Mouse (Mus musculus) left cerebral cortex, postnatal 10 days (tissue): Measurements from ENCODE around the gene Galnt9. TPM values are rescaled to one million over a fixed set of nuclear protein-coding genes. Genes with fewer than 3 reads are reported as not detected.

Source experiments
- DNase-seq, 2 experiments: peaks; one replicate each; pipeline ENCODE4 v3.0.0; 2021 to 2022; ENCODE audit warnings: low spot score in 2 of 2, mixed read lengths in 1 of 2; ENCODE audit errors: extremely low spot score in 1 of 2
- intact Hi-C: fragments of 180-260 bp; cut with DNase I; formaldehyde crosslinking; loops from one replicate; pipeline ENCODE4 v1.15.1; 2025
- total RNA-seq, 2 experiments: library from RNA; stranded (reverse); gene quantifications; 2 replicates each; pipeline ENCODE4 v1.2.3; 2021

Gene Galnt9
- total RNA-seq, 2 experiments from 2014 or later, result 64.1 to 67.4 TPM

DNA sequence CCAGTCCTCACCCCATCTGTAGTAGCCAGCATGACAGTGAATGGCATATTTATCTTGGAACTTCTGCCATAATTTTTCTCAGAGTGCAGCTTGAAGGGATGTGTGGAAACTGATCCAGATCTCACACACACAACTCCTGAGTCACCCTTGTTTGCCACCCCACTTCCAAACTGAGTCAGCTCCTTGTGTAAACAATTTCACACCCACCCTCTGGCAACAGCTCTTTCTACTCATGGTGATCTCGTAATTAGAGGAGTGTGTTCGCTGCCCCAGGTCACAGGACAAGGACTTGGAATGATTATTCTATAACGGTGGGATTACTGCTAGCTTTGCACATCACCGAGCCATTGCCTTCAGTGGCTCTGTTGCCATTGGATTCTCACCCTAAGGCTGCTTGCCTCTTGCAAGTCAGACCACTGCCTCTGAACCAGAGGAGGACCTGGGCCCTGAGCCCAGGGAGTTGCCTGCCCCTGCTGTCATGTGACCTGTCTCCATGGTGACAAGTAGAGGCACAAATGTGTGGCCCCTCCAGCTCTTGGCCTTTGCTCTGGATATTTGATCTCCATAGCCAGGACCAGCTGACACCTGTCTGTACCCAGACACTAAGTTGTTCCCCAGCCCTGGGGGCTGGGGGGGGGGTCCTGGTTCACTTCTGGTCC lies 21.0 kb downstream of the Galnt9 start:
- no peak for DNase-seq
- intact Hi-C loops, result loop anchor here (5.0 kb wide), 1 partner anchor 43 kb away; no protein-coding TSS in a partner anchor

DNA sequence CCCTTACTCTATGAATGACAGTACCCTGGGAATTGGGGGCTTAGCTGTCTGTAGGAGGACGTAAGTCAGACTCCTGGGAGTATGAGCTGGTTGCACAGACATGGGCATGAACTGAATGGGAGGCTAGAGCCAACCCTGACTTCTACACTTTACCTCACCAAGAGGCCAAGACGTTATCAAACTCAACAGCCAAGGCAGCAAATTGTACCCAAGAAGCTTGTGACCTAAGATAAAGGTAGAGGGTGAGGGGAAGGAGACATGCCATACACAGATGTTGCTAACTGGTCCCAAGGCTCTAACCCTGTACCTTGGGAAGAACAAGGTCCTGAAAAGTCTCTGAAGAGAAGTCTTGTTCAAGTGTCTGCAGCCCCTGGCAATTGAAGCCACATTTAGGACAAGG lies 23.4 kb downstream of the Galnt9 start:
- intact Hi-C loops, result no loop called here
- DNase-seq, result no peak

DNA sequence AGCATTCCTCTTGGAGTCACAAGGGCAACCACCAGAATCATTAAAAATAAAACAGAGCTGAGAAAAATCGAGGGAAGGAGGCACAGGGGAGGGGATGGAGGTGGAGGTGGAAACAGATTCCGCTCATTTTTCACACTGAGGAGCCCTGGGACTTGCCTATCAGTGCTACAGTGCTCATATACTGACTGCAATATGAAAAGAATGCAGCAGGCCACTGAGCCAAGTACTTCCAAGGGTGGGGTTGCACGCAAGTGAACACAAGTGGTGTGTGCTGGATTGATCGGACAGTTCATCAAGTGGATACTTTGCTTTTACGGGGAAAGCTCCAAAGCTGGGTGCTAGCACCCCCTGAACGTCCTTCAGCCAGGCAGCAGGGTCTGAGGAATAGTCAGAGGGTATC lies 30.7 kb downstream of the Galnt9 start:
- no peak for DNase-seq
- intact Hi-C loops, result no loop called here

DNA sequence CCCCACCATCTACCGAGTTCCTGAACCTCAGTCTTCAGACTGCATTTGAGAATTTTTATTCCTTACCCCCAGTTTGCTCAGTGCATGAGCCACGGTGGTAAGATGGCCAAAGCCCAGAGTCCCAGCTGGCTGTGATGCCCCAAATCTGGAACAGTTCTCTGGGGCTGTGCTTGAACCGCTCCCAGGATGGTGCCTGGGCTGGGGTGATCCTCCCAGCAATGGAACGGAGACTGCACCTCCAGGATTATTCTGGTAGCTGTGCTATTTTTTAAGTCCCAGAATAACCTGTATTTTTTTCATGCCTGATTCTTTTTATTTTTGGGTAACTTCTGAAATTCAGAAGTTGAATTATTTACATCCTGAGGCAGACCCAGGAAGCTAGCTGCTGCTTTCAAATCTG lies 35.1 kb downstream of the Galnt9 start:
- no peak for DNase-seq
- intact Hi-C loops, result no loop called here

DNA sequence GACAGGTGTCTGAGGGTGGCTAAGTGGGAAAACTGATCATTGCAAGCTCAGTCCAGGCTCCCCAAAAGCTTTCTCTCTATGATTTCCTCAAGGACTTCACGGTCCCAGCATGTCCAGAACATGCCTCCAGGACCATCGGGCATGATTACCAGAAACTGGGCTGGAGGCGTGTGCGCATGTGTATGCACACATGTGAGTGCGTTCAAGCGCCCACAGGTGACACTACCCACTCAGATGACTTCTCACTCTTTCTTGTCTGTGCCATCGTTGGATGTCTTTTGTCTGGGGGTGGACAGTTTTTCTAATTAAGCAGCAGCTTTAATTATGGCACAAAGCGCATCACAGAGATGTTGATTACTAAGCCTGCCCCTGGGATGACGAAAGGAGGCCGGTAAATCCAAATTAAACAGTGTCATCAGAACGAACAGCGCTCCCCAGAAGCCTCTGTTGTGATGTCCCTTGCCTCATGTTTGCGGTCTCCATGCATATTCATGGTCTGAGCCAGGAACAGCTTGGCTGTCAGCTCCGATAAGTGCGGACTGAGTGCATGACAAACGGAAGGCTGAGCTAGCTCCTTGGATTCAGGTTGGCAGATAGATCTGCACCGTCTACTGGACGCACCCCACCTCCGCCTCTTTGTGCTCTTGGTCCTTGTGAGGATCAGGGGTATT lies 36.5 kb downstream of the Galnt9 start:
- intact Hi-C loops, result no loop called here
- no peak for DNase-seq

DNA sequence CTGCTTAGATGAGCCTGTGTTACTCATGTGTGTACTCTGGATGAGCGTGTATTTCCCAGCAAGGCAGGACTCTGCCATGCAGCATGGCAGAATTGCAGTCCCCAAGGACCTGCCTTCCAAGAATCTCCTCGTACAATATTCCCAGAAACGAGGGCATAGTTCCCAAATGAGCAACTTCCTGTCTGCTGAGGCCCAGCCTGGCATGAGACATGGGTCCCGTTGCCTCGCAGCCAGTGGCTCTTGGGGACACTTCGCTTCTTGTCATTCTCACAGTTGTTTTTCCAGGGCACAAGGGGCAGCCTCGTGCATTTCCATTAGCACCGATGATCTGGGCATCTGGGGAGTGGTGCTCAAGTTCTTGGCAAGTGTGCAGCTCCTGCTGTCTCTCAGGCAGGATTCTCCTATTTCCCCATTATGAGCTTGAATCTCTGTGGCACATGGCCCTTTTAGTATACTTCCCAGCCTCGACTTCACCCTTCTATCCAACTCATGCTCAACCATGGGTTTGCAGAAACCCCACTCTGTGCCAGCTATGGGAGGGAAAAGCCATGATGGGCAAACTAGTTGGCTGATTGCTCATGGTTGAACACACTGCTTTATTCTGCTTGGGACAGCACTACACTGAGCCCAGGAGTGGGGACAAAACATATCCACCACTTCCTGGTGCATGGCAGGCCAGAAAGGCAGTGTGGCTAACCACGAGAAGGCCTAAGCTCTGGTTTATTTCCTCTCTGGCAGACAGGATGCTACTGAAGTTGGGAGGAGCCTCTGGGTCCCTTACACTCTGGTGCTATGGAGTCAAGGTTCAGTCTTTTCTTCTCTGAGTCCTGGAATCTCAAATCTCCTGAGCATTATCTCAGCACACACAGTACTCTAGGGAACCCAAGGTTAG lies 38.7 kb downstream of the Galnt9 start:
- intact Hi-C loops, result no loop called here

DNA sequence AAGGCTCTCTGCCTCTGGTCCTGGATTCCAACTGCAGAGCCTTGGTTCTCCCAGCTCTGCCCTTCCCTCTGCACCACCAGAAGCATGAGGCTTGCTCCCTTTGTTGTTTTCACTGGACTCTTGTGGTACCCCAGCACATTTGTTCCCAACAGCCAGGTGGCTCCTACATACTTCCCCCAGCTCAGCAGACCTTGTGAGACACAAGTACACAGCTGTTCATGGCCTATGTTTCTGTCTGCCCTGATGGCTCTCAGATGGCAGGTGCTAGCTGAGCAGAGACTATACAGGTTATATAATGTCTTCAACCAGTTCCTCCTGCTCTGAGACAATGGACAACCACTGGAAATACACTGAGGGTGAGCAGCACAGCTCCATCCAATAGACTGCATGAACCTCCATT lies 43.3 kb downstream of the Galnt9 start:
- DNase-seq, result no peak
- intact Hi-C loops, result no loop called here

More for the DNA sequence above, 38.7 kb downstream of the Galnt9 start:
- DNase-seq, result no peak

DNA sequence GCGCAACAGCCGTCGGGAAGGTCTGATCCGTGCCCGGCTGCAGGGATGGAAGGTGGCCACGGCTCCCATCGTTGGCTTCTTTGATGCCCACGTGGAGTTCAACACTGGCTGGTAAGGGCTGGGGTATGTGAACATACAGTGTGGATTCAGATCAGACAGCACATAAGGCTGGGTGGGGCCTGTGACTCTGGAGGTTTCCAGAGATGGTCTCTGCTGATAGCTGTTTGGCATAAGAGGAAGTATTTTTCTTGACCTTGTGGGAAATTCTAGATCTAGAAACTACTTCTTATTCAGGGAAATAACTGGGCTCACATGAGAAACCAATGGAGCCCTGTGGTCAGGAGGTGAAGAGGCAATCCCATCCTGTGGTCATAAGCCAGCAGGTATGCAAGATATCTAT lies 45.7 kb downstream of the Galnt9 start:
- intact Hi-C loops, result no loop called here

DNA sequence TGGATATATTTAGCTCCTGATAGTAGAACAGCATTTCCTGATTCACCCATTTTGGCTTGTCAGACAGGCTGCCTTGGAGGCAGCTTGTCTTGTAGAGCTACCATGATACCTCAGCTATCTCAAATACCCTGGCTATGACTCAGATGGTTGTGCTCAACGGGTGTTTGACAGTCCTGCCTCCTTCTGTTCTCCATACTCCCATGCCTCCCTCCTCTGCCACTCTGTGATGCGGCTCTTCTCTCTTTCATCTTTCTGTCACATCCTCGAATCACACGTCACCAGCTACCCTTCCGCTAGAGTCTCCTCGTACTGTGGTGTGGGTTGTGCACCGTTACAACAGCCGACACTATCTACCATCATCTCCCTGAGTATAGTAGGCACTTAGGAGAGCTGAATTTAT lies 50.3 kb downstream of the Galnt9 start:
- intact Hi-C loops, result no loop called here
- no peak for DNase-seq

More for the DNA sequence above, 45.7 kb downstream of the Galnt9 start:
- DNase-seq, result no peak

DNA sequence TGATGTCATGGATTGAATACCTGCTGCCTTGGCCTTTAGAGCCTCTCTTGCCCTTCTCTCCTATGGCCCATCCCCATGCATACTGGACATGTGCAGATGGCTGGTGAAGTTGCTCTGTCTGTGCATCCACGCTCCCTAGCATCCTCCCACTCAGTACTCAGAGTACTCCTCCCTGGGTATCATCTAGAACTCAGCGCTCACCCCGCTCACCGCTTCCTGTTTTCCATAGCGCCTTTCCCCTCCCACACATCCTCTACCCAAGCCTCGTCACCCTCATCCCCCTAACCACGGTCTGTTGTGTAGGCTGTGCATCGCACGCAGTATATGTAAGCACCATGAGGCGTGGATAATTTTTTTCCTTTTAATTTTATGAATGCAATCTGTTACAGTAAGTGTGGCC lies 51.2 kb downstream of the Galnt9 start:
- DNase-seq, result no peak
- intact Hi-C loops, result no loop called here

DNA sequence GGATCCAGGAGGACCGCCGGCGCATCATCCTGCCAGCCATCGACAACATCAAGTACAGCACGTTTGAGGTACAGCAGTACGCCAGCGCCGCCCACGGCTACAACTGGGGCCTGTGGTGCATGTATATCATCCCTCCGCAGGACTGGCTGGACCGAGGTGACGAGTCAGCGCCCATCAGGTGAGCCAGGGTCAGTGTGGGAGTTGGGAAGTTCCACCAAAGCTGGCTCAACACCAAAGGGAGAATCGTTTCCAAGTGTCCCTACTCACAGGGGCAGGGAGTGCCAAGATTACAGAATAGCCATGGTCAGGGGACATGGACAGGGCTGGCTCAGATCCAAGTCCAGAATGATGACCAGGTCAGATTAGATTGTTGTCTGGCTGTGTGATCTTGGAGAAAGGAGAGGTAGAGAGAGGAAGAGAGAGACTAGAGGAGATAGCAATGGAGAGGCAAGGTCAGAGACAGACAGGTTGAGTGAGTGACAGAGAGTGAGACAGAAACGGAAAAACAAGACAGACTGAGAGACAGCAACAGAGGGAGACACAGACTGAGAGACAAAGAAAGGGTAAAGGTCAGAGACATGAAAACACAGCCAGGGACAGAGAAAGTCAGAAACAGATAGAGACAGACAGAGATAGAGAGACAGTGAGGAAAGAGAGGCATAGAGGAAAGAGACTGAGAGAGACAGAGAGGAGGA lies 52.1 kb downstream of the Galnt9 start:
- intact Hi-C loops, result no loop called here
- no peak for DNase-seq

DNA sequence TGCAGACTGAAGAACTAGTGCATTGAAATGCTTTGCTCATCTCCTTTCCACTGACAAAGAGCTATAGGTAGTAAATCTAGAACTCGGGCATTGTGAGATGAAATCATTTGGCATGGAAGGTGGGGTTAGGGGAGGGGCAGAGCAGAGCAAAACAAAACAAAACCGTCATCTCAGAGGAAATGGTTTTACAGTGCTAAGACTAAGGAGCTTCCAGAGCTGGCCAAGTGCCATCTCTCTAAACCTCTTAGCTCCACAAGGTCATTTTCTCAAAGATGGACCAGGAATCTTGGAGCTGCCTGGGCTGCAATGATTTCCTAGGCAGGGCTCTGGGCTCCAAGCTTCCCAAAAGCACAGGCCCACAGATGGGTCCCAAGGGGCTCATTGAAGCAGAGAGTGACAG lies 53.3 kb downstream of the Galnt9 start:
- no peak for DNase-seq
- intact Hi-C loops, result no loop called here

DNA sequence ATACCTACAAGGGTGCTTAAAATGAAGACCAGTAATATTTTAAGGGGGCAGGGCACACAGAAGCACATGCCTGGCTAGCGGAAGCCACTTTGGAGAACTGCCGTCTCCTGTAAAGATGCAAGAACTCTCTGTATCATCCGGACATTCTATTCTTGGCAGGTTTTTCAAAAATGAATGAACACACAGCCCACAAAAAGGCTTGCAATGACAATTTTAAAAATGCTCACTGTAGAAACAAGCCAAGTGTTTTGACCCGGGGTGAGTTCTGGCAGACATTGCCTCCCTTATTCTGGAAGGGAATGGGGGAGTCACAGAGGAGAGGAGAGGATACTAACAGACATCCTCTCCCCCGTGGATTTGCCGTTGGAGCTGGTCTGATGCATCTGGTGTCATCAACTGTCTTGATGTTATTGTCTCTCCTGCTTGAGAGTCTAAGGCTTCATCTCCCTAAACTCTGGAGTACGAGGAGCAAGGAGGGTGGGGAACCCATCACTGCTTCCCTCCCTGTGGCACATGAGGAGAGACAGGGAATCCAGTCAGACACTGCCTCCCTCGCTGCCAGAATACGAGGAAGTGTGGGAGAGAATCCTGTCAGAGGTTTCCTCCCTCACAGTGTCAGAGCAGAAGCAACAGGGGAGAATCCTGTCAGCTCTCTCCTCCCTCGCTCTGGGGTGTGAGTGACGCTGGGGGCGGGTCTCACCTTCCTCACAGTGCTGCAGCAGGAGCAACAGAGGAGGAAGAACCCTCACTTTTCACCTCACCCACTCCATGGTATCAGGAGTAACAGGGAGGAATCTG lies 54.3 kb downstream of the Galnt9 start:
- peak in 1 of 2 experiments; percentile 58 for DNase-seq
- intact Hi-C loops, result no loop called here

DNA sequence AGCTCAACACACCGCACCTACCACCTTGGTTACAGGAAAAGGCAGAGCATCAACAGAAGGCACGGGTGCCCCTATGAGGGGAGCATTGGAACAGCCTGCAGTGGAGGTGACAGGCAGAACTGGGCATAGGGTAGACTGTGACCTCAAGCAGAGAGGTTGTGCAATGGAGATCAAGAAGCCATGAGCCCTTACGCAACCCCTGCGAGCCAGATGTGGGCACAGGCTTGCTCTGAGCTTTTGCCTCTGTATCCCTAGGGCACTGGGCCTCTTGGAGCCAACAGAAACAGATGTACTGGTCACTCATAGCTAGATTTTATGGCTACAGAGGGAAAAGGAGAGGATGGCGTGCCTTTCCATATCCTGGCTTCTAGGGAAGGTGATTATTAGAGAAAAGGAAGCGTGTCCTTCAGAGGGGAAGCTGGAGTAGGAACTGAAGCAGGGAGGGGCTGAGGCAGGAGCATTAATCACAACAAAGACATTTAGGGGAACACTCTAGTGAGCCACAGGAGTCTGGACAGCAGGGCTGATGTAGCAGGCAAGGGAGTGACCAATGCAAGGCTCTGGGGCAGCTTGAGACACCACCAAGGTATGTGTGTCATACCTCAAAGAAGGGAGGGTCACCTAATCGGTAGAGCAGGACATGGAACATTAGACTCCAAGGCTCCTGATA lies 59.0 kb downstream of the Galnt9 start:
- intact Hi-C loops, result no loop called here
- DNase-seq, result no peak

DNA sequence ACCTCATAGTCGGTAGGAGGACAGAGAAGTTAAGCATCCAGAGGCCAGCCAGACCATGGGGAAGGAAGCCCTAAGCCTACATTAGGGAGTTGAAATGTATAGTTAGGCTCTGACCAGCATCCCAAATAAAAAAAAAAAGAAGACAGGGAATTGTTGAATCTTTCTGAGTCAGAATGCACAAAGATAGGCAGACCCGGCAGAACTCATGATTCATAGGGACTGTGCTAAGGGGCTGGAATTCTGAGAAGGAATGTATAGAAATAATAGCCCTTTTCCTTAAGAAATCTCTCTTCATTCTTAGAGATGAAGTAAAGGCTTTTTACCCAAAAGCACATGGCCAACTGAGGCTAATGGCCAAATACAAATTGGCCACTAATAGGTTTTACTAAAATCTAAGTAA lies 60.2 kb downstream of the Galnt9 start:
- DNase-seq, result no peak
- intact Hi-C loops, result no loop called here

DNA sequence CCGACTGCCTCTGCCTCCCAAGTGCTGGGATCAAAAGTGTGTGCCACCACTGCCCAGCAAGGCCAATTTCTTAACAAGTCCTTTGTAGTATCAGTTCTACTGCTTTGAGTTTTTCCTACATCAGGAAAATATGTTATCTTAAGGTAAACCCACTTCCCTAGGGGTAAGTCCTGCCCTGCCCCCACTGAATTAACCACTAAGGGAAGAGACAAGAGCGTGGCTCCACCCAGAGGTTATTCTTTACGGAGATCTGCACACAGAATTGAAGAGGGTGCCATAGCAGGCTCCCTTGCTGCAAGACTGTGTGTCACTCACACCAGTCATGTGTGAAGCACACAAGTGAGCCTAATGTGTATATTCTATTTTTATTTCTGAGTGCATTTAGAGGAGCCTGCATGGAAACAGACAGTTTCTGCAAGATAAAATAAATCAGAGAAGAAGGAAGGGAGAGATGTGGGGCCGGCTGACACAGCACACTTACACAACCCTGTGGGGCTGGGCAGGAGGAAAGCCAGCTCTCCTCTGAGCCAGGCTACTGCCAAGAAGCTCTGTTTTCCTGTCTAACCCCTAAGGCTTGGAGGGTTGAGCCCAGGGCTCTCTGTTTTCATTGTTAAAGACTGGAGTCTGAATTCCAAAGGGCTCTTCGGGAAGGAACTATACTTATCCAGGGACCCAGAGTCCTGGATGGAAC lies 61.5 kb downstream of the Galnt9 start:
- intact Hi-C loops, result no loop called here
- DNase-seq, result no peak

DNA sequence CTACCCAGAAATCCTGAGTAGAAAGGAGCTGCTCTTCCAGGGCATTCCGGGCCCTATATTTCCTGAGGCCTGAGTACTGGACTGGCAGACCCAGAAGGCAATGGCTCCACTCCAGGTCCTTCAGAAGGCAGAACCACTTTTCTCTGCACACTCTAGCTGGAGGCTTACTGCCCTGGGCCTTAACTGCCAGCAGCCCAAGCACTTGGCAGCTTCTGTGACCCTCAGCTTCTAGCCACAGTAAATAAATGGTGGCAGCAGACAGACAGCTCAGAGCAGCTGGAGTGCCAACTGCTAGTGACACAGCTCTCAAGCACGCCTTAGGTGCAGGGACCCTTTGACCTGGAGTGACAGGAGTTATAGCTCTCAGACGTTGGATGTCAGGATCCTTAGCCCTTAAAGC lies 63.6 kb downstream of the Galnt9 start:
- no peak for DNase-seq
- intact Hi-C loops, result no loop called here
